Mouse (Mus musculus) lung, embryonic 15.5 days (tissue): ENCODE data around the gene Kcnt2. TPM values are rescaled to one million over a fixed set of nuclear protein-coding genes. Genes with fewer than 3 reads are reported as not detected.

Experiments
- ATAC-seq: fragments of 200-750 bp; cut with Nextera tagmentation; 2 replicates; pipeline ENCODE4 v1.8.0; 2017; ENCODE audit warnings: moderate number of reproducible peaks, borderline replicate concordance; ENCODE audit not compliant: low FRiP score, low TSS enrichment; ENCODE audit errors: extremely low read depth
- H3K27ac ChIP-seq: fragments of 300-500 bp; sonication (generic); 2 replicates; pipeline ENCODE4 v1.5.1; 2015; ENCODE audit warnings: moderate library complexity, mild to moderate bottlenecking, inconsistent platforms
- H3K27me3 ChIP-seq: fragments of 300-500 bp; sonication (generic); 2 replicates; pipeline ENCODE4 v1.6.1; 2015; ENCODE audit warnings: inconsistent platforms
- H3K36me3 ChIP-seq: fragments of 300-500 bp; sonication (generic); 2 replicates; pipeline ENCODE4 v1.6.1; 2015; ENCODE audit warnings: inconsistent platforms
- H3K4me1 ChIP-seq: fragments of 300-500 bp; sonication (generic); 2 replicates; pipeline ENCODE4 v1.6.1; 2015; ENCODE audit warnings: inconsistent platforms
- H3K4me2 ChIP-seq: fragments of 300-500 bp; sonication (generic); 2 replicates; pipeline ENCODE4 v1.6.1; 2015; ENCODE audit warnings: inconsistent platforms, mild to moderate bottlenecking, moderate library complexity
- H3K4me3 ChIP-seq: fragments of 300-500 bp; sonication (generic); 2 replicates; pipeline ENCODE4 v1.5.1; 2015; ENCODE audit warnings: mild to moderate bottlenecking, inconsistent platforms
- H3K9ac ChIP-seq: fragments of 300-500 bp; sonication (generic); 2 replicates; pipeline ENCODE4 v1.6.1; 2015; ENCODE audit warnings: inconsistent platforms
- H3K9me3 ChIP-seq: fragments of 300-500 bp; sonication (generic); 2 replicates; pipeline ENCODE4 v1.6.1; 2016; ENCODE audit warnings: inconsistent platforms
- WGBS: fragments of 180-500 bp; shearing (Covaris S2); methylation state at CpG from one replicate; pipeline ENCODE4 v1.1.7; 2015; 5-methylcytosine and 5-hydroxymethylcytosine counted together
- polyA plus RNA-seq: library from polyadenylated mRNA; unstranded; fragments of >200 nt; fragmentation: Nextera tagmentation; extraction: Ambion mirVana; gene quantifications from 2 replicates; pipeline ENCODE4 v1.2.1, GENCODE M21; 2015

Kcnt2 gene
- polyA plus RNA-seq, 1 experiment from 2014 or later, result 0.59 TPM

DNA sequence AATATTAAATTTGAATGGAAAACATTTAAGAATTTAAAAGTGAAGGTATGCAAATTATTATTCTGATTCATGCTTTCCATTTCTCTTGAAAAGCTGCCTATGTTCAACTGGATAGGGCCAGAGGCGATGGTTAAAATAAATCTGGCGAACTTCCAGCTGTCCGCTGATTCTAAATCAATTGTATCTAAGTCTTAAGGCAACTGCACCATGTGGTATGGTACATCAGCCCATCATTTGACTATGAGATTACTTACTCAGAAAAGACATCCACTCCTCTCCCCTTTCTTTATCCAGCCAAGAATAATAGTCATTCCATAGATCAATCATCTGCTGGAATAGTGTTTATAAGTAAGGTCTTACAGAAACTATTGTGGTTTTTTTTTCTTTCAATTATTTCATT lies 205.5 kb downstream of the Kcnt2 start:
- no peak for ATAC-seq
- no peak overlapping the region for H3K4me2 ChIP-seq
- H3K9ac ChIP-seq, result no peak overlapping the region
- H3K4me3 ChIP-seq, result no peak overlapping the region
- H3K27ac ChIP-seq, result no peak overlapping the region
- H3K4me1 ChIP-seq, result no peaks in the 10 kb centered on the region
- H3K9me3 ChIP-seq, result no peaks in the 10 kb centered on the region
- 76% methylated on average over 3 of the region's 3 CpGs for WGBS
- no peaks in the 10 kb centered on the region for H3K27me3 ChIP-seq
- no peaks in the 10 kb centered on the region for H3K36me3 ChIP-seq

DNA sequence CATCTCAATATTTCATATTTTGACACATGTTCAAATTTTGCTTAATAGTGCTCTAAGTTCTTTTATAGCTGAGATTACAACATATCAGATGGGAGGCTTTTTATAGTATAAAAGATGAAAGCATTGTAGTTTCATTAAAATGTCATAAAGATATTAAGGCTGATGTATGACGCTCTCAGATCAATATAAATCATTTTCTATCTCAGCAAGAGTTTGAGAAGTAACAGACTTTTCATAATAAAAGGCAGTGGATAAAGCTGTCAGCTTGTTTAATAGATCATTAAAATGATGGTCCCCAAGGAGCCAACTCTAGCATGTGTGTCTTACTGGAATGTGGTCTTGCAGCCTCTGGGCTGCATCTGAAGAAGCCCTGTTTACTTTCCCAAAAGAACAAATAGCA lies 206.0 kb downstream of the Kcnt2 start:
- Histone ChIP-seq H3K27ac (no peak overlapping the region), H3K9ac (no peak overlapping the region), H3K27me3 (no peaks in the 10 kb centered on the region), H3K4me1 (no peaks in the 10 kb centered on the region), H3K9me3 (no peaks in the 10 kb centered on the region), H3K4me3 (no peak overlapping the region), H3K36me3 (no peaks in the 10 kb centered on the region), H3K4me2 (no peak overlapping the region)
- 58% methylated on average over 1 of the region's 1 CpGs for WGBS
- no peak for ATAC-seq

GRCm38 (mm10) chr1:140455903-140456302 lies 209.9 kb downstream of the Kcnt2 start:
- Histone ChIP-seq H3K4me3 (no peak overlapping the region), H3K9ac (no peak overlapping the region), H3K4me1 (no peaks in the 10 kb centered on the region), H3K4me2 (no peak overlapping the region), H3K9me3 (no peaks in the 10 kb centered on the region), H3K27ac (no peak overlapping the region), H3K36me3 (no peaks in the 10 kb centered on the region), H3K27me3 (no peaks in the 10 kb centered on the region)
- no peak for ATAC-seq
- WGBS, result 38% methylated on average over 2 of the region's 2 CpGs

- Histone ChIP-seq H3K4me1 (no peaks in the 10 kb centered on the region), H3K27ac (no peak overlapping the region), H3K9me3 (no peaks in the 10 kb centered on the region), H3K27me3 (no peaks in the 10 kb centered on the region), H3K36me3 (no peaks in the 10 kb centered on the region), H3K4me3 (no peak overlapping the region), H3K4me2 (no peak overlapping the region), H3K9ac (no peak overlapping the region)
- no peak for ATAC-seq
- WGBS, result 72% methylated on average over 2 of the region's 2 CpGs
These were observed 210.9 kb downstream of the Kcnt2 start for GRCm38 (mm10) chr1:140456873-140457272.

GRCm38 (mm10) chr1:140468315-140468714 lies 222.4 kb downstream of the Kcnt2 start:
- Histone ChIP-seq H3K4me2 (no peak overlapping the region), H3K4me1 (no peaks in the 10 kb centered on the region), H3K27me3 (no peaks in the 10 kb centered on the region), H3K9me3 (no peaks in the 10 kb centered on the region), H3K36me3 (no peaks in the 10 kb centered on the region), H3K4me3 (no peak overlapping the region), H3K27ac (no peak overlapping the region), H3K9ac (no peak overlapping the region)
- no peak for ATAC-seq
- WGBS, result 85% methylated on average over 4 of the region's 4 CpGs

- Histone ChIP-seq H3K9ac (no peak overlapping the region), H3K36me3 (no peaks in the 10 kb centered on the region), H3K9me3 (no peaks in the 10 kb centered on the region), H3K27me3 (no peaks in the 10 kb centered on the region), H3K4me3 (no peak overlapping the region), H3K4me2 (no peak overlapping the region), H3K27ac (no peak overlapping the region), H3K4me1 (no peaks in the 10 kb centered on the region)
- ATAC-seq, result no peak
- WGBS, result 83% methylated on average over 1 of the region's 1 CpGs
These were observed 223.6 kb downstream of the Kcnt2 start for GRCm38 (mm10) chr1:140469586-140469985.

GRCm38 (mm10) chr1:140476921-140477320 lies 231.0 kb downstream of the Kcnt2 start:
- no peak overlapping the region for H3K4me2 ChIP-seq
- no peaks in the 10 kb centered on the region for H3K27me3 ChIP-seq
- H3K36me3 ChIP-seq, result no peaks in the 10 kb centered on the region
- H3K4me1 ChIP-seq, result no peaks in the 10 kb centered on the region
- WGBS, result 48% methylated on average over 2 of the region's 2 CpGs
- H3K9ac ChIP-seq, result no peak overlapping the region
- H3K9me3 ChIP-seq, result no peaks in the 10 kb centered on the region
- H3K27ac ChIP-seq, result no peak overlapping the region
- no peak for ATAC-seq
- no peak overlapping the region for H3K4me3 ChIP-seq

GRCm38 (mm10) chr1:140484016-140484415 lies 238.1 kb downstream of the Kcnt2 start:
- Histone ChIP-seq H3K4me2 (no peak overlapping the region), H3K4me1 (no peaks in the 10 kb centered on the region)
- WGBS, result 79% methylated on average over 1 of the region's 1 CpGs

DNA sequence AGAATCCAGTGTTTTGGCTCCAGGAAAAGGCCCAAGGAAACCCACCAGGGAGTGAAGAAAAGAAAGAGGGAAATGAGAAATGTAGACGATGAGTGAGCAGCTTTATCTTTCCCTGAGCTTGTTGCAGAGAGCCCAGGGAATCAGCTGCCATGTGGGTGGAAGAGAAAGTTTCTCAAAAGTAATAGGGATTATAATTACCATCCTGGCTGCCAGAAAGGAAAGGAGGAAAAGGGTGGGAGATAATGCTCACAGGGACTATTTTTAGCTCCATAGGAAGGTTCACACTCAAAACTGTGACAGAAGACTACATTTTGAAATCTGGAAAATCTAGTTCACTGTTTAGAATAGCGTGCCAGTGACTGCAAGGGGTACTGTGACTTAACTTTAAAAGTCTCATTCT lies 243.9 kb downstream of the Kcnt2 start:
- no peaks in the 10 kb centered on the region for H3K27me3 ChIP-seq
- no peaks in the 10 kb centered on the region for H3K9me3 ChIP-seq
- no peak for ATAC-seq
- no peak overlapping the region for H3K4me2 ChIP-seq
- no peak overlapping the region for H3K9ac ChIP-seq
- 43% methylated on average over 2 of the region's 2 CpGs for WGBS
- H3K36me3 ChIP-seq, result no peaks in the 10 kb centered on the region
- H3K4me1 ChIP-seq, result no peaks in the 10 kb centered on the region
- no peak overlapping the region for H3K4me3 ChIP-seq
- no peak overlapping the region for H3K27ac ChIP-seq

More at GRCm38 (mm10) chr1:140484016-140484415, 238.1 kb downstream of the Kcnt2 start:
- H3K27ac ChIP-seq, result no peak overlapping the region
- no peaks in the 10 kb centered on the region for H3K36me3 ChIP-seq
- no peak for ATAC-seq
- H3K9me3 ChIP-seq, result no peaks in the 10 kb centered on the region
- H3K4me3 ChIP-seq, result no peak overlapping the region
- H3K9ac ChIP-seq, result no peak overlapping the region
- no peaks in the 10 kb centered on the region for H3K27me3 ChIP-seq

DNA sequence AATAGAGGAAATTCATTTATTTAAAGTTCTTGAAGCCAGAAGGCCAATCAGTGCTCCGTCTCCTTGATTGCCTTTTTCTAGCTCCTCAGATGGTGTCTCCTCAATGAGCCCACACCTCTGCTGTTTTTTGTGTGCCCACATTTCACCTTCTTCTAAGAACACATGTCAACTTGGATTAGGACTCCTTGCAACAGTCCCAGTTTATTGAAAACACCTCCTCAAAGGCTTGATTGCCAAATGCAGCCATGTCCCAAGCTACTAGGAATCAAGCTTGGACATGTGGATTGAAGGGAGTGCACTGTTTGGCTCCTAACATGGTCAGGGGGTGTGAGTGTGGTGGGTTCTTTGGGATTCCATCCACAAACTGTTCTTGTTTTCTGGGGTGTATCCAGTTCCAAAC lies 245.4 kb downstream of the Kcnt2 start:
- Histone ChIP-seq H3K9me3 (no peaks in the 10 kb centered on the region), H3K4me2 (no peak overlapping the region), H3K36me3 (no peaks in the 10 kb centered on the region), H3K4me1 (no peaks in the 10 kb centered on the region), H3K27me3 (no peaks in the 10 kb centered on the region), H3K9ac (no peak overlapping the region), H3K4me3 (no peak overlapping the region), H3K27ac (no peak overlapping the region)
- no peak for ATAC-seq
- WGBS, result 70% methylated on average over 1 of the region's 1 CpGs

DNA sequence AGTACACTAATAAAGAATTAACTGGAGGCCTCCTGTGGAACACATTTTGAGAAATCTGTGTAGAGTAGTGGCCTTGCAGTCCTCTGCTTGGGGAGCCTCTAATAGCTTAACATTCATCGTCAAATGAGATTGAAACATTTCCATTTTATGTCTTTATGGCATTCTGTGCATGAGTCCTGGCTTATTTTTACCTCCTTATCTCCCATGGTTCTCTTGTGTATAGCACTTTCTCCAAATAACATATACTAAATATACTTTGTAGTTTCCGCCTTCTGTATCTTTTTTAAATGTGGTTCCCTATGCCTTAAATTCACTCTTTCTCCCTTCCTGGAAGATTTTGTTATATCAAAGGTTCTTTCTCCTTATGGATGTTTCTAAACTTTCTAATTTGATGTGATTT lies 246.3 kb downstream of the Kcnt2 start:
- no peaks in the 10 kb centered on the region for H3K4me1 ChIP-seq
- H3K4me2 ChIP-seq, result no peak overlapping the region
- no peaks in the 10 kb centered on the region for H3K36me3 ChIP-seq
- H3K9ac ChIP-seq, result no peak overlapping the region
- no peaks in the 10 kb centered on the region for H3K27me3 ChIP-seq
- no peak overlapping the region for H3K4me3 ChIP-seq
- 79% methylated on average over 2 of the region's 2 CpGs for WGBS
- no peak overlapping the region for H3K27ac ChIP-seq
- no peaks in the 10 kb centered on the region for H3K9me3 ChIP-seq
- ATAC-seq, result no peak

DNA sequence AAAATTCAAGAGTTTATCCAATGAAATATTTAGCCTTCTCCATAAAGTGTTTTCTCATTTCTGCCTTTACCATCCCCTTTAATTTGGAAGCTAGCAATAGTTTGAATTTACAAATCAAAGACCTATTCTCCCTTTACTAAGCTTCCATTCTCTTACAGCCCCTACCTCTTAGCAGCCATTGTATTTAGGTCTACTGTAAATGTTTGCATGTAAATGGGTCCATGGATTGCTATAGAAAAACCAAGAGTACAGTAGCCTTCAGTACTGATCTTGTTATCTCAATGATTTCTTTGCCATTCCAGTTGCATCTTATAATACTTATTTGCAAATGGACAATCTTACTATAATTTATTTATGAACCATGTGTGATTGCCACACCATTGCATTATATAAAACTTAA lies 267.5 kb downstream of the Kcnt2 start:
- Histone ChIP-seq H3K9me3 (no peaks in the 10 kb centered on the region), H3K27me3 (no peaks in the 10 kb centered on the region), H3K9ac (no peak overlapping the region), H3K4me2 (no peak overlapping the region), H3K27ac (no peak overlapping the region), H3K4me1 (no peaks in the 10 kb centered on the region), H3K36me3 (no peaks in the 10 kb centered on the region), H3K4me3 (no peak overlapping the region)
- no peak for ATAC-seq

- Histone ChIP-seq H3K9ac (no peak overlapping the region), H3K36me3 (no peaks in the 10 kb centered on the region), H3K4me2 (no peak overlapping the region), H3K4me3 (no peak overlapping the region), H3K27me3 (no peaks in the 10 kb centered on the region), H3K9me3 (no peaks in the 10 kb centered on the region), H3K27ac (no peak overlapping the region), H3K4me1 (no peaks in the 10 kb centered on the region)
- WGBS, result 32% methylated on average over 4 of the region's 4 CpGs
- ATAC-seq, result no peak
These were observed 285.4 kb downstream of the Kcnt2 start for GRCm38 (mm10) chr1:140531285-140531908.
